Mouse (Mus musculus): ENCODE data around the gene Tk2. TPM values are rescaled to one million over a fixed set of nuclear protein-coding genes. Genes with fewer than 3 reads are reported as not detected.

Gene Tk2
- total RNA-seq, 2 experiments from 2014 or later: 9.7 to 11.6 TPM

DNA sequence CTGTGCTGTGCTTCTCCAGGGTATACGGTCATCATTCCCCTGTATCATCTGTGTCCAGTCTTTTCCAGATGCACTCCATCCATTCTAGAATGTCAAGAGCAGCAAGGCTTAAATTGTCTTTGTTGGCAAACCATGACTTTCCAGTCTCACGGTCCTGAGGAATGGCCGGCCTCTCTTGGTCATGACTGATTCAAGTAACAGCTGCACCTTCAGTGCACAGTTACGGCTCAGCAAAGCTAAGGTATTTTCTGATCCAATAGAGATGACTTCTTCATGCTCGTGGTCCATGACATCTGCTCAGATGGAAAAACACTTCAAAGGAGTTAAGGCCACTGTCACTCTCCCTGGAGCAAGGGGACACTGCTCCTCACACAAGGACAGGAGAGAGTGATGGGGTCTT is 21.3 kb downstream of the Tk2 start:
- DNase-seq (ENCODE audit: low spot score in 2 of 2): no peak

DNA sequence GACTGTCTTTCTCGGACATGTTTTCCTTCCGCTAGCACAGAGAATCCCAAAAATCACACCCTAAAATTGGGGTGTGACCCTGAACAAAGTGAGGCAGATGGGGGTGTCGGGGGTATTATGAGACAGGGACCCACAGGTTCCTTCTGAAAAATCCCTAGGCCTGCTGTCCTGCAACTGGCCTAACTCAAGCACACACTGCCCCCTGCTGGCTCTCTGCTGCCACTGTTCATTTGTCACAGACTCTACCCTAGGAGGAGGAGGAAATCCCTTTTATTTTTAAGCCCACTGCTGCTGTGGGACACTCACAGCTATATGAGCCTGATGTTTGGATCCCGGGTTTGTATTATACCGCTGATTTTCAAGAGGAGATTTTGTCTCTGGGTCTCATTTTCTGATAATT is 28.6 kb downstream of the Tk2 start:
- peak; percentile 65 to 72 for DNase-seq (ENCODE audit: low spot score in 2 of 2)

DNA sequence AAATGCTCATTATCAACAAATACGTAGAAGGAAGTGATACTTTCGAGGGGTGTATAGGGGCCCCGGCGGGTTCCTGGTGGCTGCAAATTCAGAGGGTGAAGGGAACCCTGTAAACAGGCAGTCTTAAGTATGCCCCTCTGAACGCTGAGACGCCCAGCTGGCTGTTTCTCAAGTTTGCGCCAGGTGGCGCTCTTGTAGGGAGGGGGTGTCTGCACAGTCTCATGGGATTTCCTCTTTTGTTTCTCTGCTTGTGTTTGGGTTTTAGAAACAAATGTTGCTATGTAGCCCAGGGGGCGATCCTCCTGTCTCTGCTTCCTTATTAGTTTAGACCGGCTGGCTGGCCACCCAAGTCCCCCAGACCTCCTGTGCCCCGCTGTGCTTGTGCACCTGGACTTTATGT is 29.3 kb downstream of the Tk2 start:
- peak in 1 of 2 experiments; percentile 39 for DNase-seq (ENCODE audit: low spot score in 2 of 2)

DNA sequence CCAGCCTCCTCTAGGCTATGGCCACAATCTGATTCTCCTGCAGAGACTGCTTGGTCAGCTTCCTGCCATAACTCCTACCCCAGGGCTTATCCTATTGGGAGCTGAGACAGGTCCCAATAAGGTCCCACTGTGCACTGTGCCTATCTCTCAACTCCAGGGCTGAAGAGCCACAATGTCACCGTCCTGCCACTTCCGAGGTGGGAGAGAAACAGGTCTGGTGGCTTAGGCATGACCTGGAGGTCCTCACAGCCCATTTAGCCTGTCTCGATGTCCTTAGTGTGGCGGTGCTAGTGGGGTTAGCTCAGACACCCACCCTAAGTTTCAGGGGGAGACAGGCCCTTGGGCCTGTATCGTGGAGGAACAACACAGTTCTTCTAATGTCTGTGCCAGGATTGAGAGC is 30.8 kb downstream of the Tk2 start:
- DNase-seq (ENCODE audit: low spot score in 2 of 2): no peak

DNA sequence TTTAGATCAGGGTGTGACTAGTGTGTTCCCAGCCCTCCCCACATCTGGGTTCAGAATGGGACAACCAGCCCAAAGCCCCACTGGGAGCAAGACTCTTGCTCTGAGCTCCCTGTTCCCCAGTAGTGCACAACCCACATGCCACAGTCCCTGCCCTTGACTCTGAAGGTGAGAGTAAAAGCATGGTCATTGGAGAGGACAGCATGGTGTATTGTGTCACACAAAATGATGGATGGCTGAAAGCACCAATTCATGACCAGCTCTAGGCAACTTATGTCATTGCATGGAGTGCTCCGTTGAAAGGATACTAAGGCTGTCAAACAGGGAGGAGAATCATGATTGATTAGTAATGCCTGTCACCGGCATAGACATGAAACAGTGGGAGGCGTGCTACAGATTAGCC is 43.1 kb downstream of the Tk2 start:
- DNase-seq (ENCODE audit: low spot score in 2 of 2): no peak

DNA sequence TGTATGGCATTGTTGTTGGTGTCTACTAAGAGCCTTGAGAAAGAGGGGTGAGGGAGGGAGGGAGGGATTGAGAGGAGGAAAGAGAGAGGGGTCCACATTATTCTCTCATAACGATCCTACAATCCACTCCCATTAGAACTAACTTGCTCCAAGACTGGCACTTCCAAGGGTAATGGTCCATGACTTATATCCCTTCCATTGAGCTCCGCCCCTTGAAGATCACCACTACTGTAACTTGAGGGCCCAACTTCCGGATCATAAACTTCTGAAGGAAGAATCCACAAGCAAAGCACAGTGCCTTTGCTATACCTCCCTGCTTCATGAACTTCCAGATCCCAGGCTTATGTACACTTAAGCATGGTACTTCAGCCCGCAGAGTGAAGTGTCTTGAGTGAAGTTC is 46.0 kb downstream of the Tk2 start:
- no peak for DNase-seq (ENCODE audit: low spot score in 2 of 2)

DNA sequence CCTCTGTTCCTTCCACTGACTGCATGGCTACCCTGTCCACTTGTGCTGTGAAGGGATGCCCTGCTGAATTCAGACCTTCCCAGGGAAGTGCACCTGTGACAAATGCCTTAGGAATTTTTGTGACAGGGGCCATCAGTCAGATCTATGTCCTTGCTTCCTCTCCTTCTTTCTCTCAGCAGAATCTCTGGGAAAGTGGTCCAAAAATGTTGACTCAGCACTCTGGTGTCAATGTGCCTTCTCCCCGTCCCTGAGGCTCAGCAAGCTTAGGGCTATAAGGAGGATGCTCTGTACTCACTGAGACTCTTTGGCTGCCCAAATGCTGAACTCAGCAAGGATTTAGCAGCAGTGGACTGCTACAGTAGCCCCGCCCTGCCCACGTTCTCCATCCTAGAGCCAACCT is 46.7 kb downstream of the Tk2 start:
- no peak for DNase-seq (ENCODE audit: low spot score in 2 of 2)

DNA sequence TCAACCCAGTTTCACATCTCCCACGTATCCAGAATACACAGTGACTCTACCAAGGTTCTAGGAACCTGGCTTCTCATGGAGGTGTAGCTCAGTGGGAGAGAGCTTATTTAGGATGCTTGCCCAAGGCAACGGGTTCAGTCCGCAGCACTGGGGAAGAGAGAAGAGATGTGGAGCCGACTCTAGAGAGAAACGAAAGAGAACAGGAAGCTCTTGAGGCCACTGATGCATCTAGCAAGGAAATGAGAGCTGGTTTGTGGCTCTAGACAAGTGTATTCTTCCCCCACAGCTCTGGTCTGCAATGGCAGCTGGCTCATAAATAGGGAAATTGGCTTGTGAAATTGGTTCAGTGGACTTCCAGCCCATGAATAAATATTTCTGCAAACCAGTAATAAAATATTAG is 48.6 kb downstream of the Tk2 start:
- DNase-seq (ENCODE audit: low spot score in 2 of 2): no peak

DNA sequence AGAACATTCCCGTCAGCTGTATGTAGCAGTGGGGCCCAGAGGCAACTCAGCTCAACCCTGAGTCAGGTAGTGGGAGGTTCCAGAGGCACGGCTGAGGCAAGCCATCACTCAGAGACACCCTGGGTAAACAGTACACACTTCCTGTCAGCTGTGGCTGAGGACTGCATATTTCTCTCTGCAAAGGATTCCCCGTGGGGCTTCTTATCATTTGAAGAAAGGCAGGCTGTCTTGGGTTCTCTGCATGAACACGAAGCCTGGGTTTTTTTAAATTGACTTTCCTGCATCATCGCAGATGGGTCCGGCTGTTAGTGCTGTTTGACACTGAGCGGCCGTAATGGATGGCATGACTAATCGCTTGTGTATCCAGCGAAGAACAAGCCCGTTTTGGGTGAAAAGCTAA is 56.9 kb downstream of the Tk2 start:
- no peak for DNase-seq (ENCODE audit: low spot score in 2 of 2)

DNA sequence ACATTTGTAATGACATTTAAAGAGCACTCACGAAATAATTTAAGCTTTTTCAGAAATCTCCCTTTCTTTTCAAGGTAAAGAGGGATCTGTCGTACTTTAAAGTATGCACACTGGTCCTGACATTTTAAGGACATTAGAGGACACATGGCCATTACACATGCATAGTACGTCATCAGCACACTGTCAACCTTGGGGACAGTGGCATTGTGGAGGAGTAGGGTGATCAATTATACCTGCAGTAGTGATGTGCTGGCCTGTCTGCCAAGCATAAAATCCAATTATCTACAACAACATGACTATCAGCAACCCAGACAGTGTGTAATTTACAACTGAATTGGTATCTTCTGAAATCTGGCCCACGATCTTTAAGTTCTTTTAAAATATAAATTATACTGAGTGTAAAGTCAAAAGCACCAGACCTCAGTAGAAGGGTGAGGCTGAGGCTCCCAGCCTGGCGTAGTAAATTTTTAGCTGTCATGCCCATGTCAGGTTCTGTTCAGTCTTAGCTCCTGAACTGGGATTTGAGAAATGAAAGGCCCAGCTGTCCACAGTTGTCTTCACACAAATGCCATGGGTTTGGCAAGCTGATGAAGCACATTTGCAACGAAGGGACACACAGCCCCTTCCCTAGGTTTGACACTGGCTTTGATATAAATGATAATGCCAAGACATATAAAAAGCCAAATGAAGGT is 57.4 kb downstream of the Tk2 start:
- no peak for DNase-seq (ENCODE audit: low spot score in 2 of 2)

DNA sequence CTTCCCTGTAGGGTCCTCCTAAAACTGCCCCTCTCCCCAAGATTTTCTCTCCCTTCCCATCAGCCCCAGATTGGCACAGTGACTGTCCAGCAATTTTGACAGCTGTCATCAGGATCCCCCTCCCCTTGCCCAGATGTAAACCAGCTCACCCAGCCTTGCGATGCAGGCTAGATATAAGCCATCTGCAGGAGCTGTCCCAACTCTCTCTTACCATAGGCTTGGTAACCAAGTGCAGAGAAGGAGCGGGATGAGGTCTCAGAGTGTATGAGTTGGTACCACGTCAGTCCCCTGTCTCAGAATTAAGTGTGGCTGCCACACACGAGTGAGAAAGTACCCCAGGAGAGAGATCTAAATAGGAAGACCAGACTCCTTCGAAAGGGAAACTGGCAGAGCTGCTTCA is 59.9 kb downstream of the Tk2 start:
- DNase-seq (ENCODE audit: low spot score in 2 of 2): no peak

DNA sequence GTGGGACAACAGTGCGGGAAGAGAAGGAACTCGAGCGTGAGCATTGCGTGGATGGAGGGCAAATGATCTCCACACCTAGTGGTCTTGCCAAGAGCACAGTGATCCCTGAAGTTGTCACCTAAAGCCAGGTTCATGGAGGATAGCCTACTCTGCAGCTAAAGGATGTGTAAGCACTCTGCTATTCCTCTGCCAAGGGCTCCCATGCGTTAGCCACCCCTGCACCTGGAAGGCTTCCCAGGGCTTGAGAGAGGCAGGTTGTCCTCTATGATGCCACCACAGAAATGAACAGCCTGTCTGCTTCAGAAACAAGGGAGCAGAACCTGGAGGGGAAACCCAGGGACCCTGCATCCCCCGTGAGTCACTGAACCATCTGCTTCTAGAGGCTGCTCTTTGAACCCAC is 60.7 kb downstream of the Tk2 start:
- no peak for DNase-seq (ENCODE audit: low spot score in 2 of 2)

DNA sequence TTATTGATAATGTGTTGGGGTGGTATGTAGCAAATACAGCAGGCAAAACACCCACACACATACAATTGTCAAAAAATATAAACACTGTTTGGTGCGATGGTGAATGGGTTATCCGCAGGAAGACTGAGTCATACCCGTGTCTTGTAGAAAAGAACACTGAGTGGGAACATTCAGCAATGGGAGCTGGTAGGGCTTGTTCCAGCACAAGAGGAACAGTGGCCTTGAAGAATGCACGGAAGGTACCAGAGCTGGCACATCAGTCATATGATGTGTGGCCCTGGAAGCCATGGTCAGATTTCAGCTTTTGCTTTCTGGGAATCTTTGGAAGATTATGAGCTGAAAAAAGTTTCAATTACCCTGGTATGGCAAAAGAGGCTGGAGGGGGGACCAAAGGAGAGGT is 61.5 kb downstream of the Tk2 start:
- no peak for DNase-seq (ENCODE audit: low spot score in 2 of 2)

DNA sequence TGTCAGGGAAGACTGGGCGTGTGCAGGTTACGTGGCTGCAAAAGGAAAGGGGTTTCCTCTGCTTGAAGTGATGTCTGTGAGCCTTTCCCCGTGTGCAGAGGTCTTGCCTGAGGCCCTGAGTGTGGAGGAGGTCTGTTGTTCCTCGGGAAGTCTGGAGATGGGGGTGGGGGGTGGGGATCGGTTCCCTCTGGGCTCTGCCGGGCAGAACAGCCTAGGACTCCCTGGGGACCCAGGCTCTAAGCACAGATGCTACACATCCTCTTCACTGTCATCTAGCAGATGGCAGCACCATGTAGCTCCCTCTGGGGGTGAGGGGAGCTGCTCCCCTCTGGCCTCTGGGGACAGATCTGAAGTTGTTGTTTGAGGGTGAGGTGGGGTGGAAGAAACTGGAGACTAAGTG is 63.5 kb downstream of the Tk2 start:
- DNase-seq (ENCODE audit: low spot score in 2 of 2): no peak

DNA sequence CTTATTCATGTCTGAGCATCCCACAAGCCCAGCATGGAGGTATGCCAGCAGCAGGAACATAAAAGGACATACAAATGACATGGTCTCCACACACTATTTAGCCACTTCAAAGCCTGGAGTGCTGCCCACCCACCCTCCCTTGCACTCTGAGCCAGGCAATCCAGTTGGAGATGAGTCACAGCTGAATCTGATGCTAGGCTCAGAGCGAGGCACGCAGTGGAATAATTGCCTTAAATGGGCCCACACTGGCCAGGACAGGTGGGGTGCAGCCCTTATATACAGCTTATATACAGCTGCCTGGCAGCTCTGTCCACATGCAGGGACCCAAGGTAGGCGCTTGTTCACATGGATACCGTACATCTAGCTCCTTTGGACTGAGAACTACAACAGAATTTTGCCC is 71.3 kb downstream of the Tk2 start:
- DNase-seq (ENCODE audit: low spot score in 2 of 2): no peak

Other genes starting within 250 kb of the Tk2 start
- 100 to 1,000 TPM; 163 to 174 TPM for gene Cdh5, start 146.9 kb downstream of the Tk2 start, total RNA-seq (2021)
- 1 to 10 TPM; 1.7 to 2.5 TPM for gene Bean1, start 78.1 kb downstream of the Tk2 start, total RNA-seq (2021)
- 10 to 100 TPM; 16.0 to 19.4 TPM for gene Cklf, start 2.3 kb upstream of the Tk2 start, total RNA-seq (2021)
- gene Cmtm2a, start 44.6 kb upstream of the Tk2 start, total RNA-seq (2021): not detected
- gene Gm45711, start 61.5 kb upstream of the Tk2 start, total RNA-seq (2021): not detected
- not detected for gene Cmtm1, start 61.6 kb upstream of the Tk2 start, total RNA-seq (2021)
- gene Gm11020, start 73.0 kb upstream of the Tk2 start, total RNA-seq (2021): not detected
- not detected for gene Cmtm2b, start 73.7 kb upstream of the Tk2 start, total RNA-seq (2021)
- 10 to 100 TPM; 70.2 to 71.1 TPM for gene Cmtm3, start 90.9 kb upstream of the Tk2 start, total RNA-seq (2021)
- 10 to 100 TPM in 1 of 2 experiments, 1 to 10 TPM in 1; 9.9 to 10.5 TPM for gene Cmtm4, start 147.2 kb upstream of the Tk2 start, total RNA-seq (2021)
- 100 to 1,000 TPM; 102 to 116 TPM for gene Dync1li2, start 194.5 kb upstream of the Tk2 start, total RNA-seq (2021)